Mouse (Mus musculus) cortical plate, adult 2 months (tissue): ENCODE results near the gene Pex11b. TPM values are rescaled to one million over a fixed set of nuclear protein-coding genes. Genes with fewer than 3 reads are reported as not detected.
A peak's percentile ranks its signal among the peaks of the same experiment; 100 is the strongest.
"Not testable (repeated sequence)": the region's sequence is repeated elsewhere in the genome, so short reads cannot be mapped to it uniquely, and the experiment has no call there.

Experiments
- H3K27ac ChIP-seq: fragments of 200-500 bp; 2 replicates; pipeline ENCODE4 v1.5.1; 2012; ENCODE audit warnings: low read length, control low read depth, inconsistent platforms; ENCODE audit not compliant: insufficient read depth
- H3K4me1 ChIP-seq: fragments of 200-500 bp; 2 replicates; pipeline ENCODE4 v1.6.1; 2011; ENCODE audit warnings: low read length; ENCODE audit not compliant: control insufficient read depth, insufficient read depth
- H3K4me3 ChIP-seq: fragments of 200-500 bp; 2 replicates; pipeline ENCODE4 v1.5.1; 2011; ENCODE audit warnings: mild to moderate bottlenecking, low read length, control low read depth; ENCODE audit not compliant: insufficient read depth
- CTCF ChIP-seq: fragments of 200-500 bp; IDR thresholded peaks from 2 replicates; pipeline ENCODE4 v1.5.1; 2011; ENCODE audit warnings: mild to moderate bottlenecking, control low read depth, low read length; ENCODE audit not compliant: insufficient read depth; ENCODE audit errors: extremely low read depth
- POLR2A ChIP-seq: fragments of 200-500 bp; IDR thresholded peaks from 2 replicates; pipeline ENCODE4 v1.6.1; 2011; ENCODE audit warnings: mild to moderate bottlenecking, low read length, control low read depth; ENCODE audit not compliant: insufficient read depth; ENCODE audit errors: extremely low read depth
- polyA plus RNA-seq: library from polyadenylated mRNA; depleted of rRNA; stranded (reverse); fragments of >200 nt; gene quantifications from 2 replicates; pipeline ENCODE4 v1.2.3, GENCODE M21; 2012

The Pex11b gene
- polyA plus RNA-seq, 1 experiment: 62.8 TPM

DNA sequence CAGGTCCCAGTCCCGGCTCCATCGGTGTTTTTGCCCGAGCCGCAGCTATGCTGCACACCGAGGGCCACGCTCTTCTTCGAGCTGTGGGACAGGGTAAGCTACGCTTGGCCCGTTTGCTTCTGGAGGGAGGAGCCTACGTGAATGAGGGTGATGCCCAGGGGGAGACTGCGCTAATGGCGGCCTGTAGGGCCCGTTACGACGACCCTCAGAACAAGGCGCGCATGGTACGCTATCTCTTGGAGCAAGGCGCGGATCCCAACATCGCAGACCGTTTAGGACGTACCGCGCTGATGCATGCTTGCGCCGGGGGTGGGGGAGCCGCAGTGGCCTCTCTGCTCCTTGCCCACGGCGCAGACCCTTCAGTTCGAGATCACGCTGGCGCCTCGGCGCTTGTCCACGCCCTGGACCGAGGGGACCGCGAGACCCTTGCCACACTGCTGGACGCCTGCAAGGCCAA lies 37.7 kb upstream of the Pex11b start:
- peak overlapping the region; percentile 69 for H3K4me3 ChIP-seq
- H3K4me1 ChIP-seq: peaks cover 6% of the 10 kb centered on the region
- H3K27ac ChIP-seq: peak overlapping the region; percentile 93
- TF ChIP-seq POLR2A (0 out of 2 replicates have a peak, but pooled peaks have one; percentile 33), CTCF (no peak)

DNA sequence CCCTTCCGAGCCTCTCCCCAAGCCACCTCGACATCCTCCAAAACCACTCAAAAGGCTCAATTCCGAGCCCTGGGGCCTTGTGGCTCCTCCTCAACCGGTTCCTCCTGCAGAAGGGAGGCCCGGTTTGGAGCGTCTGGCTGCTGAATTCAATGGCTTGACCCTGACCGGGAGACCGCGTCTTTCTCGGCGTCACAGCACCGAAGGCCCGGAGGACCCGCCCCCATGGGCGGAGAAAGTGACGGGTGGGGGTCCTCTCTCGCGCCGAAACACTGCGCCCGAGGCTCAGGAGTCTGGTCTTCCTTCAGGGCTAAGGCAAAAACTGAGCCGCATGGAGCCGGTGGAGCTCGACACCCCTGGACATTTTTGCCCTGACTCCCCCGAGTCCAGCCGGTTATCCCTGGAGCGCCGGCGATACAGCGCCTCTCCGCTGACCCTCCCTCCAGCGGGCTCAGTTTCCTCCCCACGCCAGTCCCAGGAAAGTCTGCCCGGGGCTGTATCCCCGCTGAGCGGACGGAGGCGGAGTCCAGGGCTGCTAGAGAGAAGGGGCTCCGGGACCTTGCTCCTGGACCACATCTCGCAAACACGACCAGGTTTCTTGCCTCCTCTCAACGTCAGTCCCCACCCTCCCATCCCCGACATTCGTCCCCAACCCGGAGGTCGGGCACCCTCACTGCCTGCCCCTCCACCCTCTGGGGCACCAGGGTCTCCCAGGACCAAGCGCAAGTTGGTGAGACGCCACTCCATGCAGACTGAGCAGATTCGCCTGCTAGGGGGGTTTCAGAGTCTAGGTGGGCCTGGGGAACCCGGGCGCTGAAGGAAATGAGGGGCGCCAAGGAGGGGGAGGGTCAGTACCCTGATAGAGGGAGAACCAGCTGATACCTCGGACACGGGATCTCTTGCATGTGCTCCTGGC lies 36.8 kb upstream of the Pex11b start:
- peak overlapping the region; percentile 93 for H3K27ac ChIP-seq
- peaks cover 10% of the 10 kb centered on the region for H3K4me1 ChIP-seq
- TF ChIP-seq POLR2A: peak; percentile 56; the same call in 1 of the 2 replicates
- TF ChIP-seq CTCF: no peak
- peak overlapping the region; percentile 69 for H3K4me3 ChIP-seq

- no peak for TF ChIP-seq POLR2A
- TF ChIP-seq CTCF: no peak
- Histone ChIP-seq H3K4me1 (peaks cover 13% of the 10 kb centered on the region), H3K27ac (no peak overlapping the region), H3K4me3 (peak overlapping the region; percentile 69; the same call in 1 of the 2 replicates)
Observed at GRCm38 (mm10) chr3:96599069-96599393, 36.1 kb upstream of the Pex11b start.

DNA sequence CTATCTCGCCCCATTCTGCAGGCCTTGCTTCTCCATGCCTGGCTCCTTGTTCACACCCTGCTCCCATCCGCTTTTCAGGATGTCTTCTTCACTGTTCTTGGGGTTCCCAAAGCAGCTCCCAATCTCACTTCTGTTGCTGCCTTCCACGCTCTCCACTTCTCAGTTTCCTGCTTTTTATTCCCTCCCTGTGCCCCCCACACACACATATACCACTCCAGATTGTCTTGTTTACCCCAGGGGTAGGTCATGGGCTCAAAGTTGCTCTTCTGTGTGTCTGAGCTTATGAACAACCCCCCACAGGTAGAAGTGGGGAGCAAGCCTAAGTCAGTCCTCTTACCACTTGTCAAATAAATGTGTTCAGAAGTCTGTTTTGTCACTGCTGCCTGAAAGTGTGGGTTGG lies 35.8 kb upstream of the Pex11b start:
- TF ChIP-seq CTCF: no peak
- peaks cover 13% of the 10 kb centered on the region for H3K4me1 ChIP-seq
- no peak overlapping the region for H3K27ac ChIP-seq
- peak overlapping the region; percentile 69; the same call in 1 of the 2 replicates for H3K4me3 ChIP-seq

- H3K4me1 ChIP-seq: peaks cover 15% of the 10 kb centered on the region
- peak; percentile 63; the same call in 1 of the 2 replicates for TF ChIP-seq POLR2A
- no peak for TF ChIP-seq CTCF
- peak within 1 kb of the TSS; percentile 61 for H3K4me3 ChIP-seq
- peak within 1 kb of the TSS; percentile 17 for H3K27ac ChIP-seq
Observed at GRCm38 (mm10) chr3:96600639-96601250, 34.4 kb upstream of the Pex11b start, which contains the start of gene Lix1l. Gene Lix1l, plus strand, starts transcription at chr3:96601149.

DNA sequence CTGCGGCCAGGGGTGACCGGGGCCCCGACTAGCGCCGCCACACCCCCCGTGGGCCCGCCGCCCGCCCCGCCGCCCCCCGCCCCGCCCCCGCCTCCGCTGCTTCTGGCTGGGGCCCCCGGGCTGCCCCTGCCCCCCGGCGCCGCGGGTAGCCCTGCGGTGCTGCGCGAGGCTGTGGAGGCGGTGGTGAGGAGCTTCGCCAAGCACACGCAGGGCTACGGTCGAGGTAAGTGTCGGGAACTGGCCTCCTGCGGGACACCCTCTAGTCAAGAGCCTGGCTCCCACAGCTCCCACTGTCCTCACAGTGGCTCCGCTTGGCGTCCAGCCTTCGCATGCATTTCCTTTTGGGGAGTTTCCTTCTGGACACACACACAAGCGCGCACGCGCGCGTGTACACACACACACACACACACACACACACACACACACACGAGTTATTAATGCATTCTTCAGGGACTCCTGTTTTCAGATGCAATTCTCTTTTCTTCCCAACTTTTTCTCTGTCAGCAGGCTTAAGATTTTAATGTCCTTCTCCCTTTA lies 33.9 kb upstream of the Pex11b start:
- peak overlapping the region; percentile 61 for H3K4me3 ChIP-seq
- H3K4me1 ChIP-seq: peaks cover 15% of the 10 kb centered on the region
- TF ChIP-seq CTCF (no peak), POLR2A (peak; percentile 62; the same call in 1 of the 2 replicates)
- H3K27ac ChIP-seq: peak overlapping the region; percentile 17

DNA sequence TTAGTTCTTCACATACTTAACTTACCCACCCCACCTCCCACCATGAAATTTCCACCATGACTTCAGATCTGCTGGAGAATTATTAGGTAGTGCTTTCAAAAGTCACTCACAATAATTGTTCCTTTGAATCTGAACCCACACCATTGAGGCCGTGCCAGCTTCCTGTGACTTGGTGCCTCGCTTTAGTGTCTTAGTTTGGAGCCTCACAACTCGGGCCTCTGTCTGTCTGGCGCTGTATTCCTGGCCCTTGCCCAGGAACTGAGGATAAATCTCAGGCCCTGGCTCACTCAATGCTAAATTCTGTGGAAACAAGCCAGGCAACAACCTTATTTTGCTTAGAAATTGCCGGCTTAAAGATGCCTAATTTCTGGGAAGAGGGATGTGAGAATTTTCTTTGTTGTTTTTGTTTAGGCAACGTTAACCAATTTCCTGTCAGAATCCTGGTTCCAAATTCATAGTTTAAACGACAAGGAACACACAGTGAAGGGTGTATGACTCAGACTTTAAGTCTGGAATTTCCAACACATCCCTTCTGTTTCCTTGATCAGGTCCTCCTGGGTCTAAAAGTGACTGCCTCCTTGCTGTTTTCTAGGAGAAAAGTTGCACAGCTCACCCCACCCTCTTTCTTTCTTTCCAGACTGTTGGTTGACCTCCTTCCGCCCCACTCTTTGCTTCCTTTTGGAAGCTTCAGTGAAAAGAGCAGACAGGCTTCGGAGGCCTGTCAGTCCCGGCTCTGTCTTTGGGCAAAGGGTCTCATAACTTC lies 33.1 kb upstream of the Pex11b start:
- Histone ChIP-seq H3K27ac (peak overlapping the region; percentile 17), H3K4me1 (peaks cover 15% of the 10 kb centered on the region), H3K4me3 (peak overlapping the region; percentile 61)
- TF ChIP-seq CTCF (no peak), POLR2A (no peak)

GRCm38 (mm10) chr3:96602704-96603084 lies 32.5 kb upstream of the Pex11b start:
- no peak for TF ChIP-seq CTCF
- H3K4me1 ChIP-seq: peaks cover 15% of the 10 kb centered on the region
- peak overlapping the region; percentile 61; the same call in 1 of the 2 replicates for H3K4me3 ChIP-seq
- no peak overlapping the region for H3K27ac ChIP-seq

GRCm38 (mm10) chr3:96603311-96603710 lies 31.9 kb upstream of the Pex11b start:
- Histone ChIP-seq H3K4me3 (no peak overlapping the region), H3K27ac (no peak overlapping the region), H3K4me1 (peaks cover 15% of the 10 kb centered on the region)
- TF ChIP-seq CTCF: no peak
- TF ChIP-seq POLR2A: no peak

GRCm38 (mm10) chr3:96606007-96606406 lies 29.2 kb upstream of the Pex11b start:
- H3K27ac ChIP-seq, H3K4me3 ChIP-seq: not testable (repeated sequence)
- peaks cover 11% of the 10 kb centered on the region; the same call in 1 of the 2 replicates for H3K4me1 ChIP-seq
